Mouse (Mus musculus): Measurements from ENCODE around the gene Sfn. TPM values are rescaled to one million over a fixed set of nuclear protein-coding genes. Genes with fewer than 3 reads are reported as not detected.
"Not testable (repeated sequence)": the region's sequence is repeated elsewhere in the genome, so short reads cannot be mapped to it uniquely, and the experiment has no call there.

Sfn gene
- 11.6 and 15.7 TPM in 2 replicates for polyA plus RNA-seq (2014; fragmentation: Nextera tagmentation; extraction: Ambion mirVana)

DNA sequence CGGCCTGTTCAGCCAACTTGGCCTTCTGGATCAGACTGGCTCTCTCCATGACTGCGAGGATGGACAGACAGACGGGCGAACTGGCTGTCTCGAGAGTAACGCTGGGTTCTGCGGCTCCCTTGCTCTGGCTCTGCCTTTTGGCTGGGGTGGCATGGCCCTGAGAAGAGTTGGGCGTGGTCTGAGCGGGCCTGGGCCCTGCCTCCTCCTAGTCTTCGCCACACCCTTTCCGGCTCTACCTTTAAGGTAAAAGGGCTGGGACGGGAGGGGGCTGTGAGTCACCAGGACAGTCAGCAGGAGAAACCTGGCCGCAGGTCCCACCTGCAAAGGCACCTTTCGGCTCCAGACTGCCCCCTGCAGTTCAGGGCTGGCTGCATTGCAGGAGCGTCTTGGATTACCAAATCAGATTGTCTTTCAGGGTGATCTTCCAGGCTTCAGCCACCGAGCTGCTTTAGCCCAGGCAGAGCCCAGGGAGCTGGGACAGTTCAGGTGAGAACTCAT, at the start of gene Sfn:
TSS of gene Sfn (minus strand) at position 448 of the 498 bp plus-strand sequence.
- H3K4me2 ChIP-seq (ENCODE audit: low read depth, low read length, severe bottlenecking): no peak within 1 kb of the TSS
- 2% methylated on average over 16 of the region's 16 CpGs for WGBS
- H3K36me3 ChIP-seq (ENCODE audit: control insufficient read depth, insufficient read depth, low read length): no peaks in the 10 kb centered on the region
- no peak within 1 kb of the TSS for H3K9ac ChIP-seq (ENCODE audit: low read length)
- peaks cover 10% of the 10 kb centered on the region; the same call in 1 of the 2 replicates for H3K4me1 ChIP-seq (replicated peaks; ENCODE audit: control insufficient read depth, insufficient read depth, low read length)
- no peaks in the 10 kb centered on the region for H3K9me3 ChIP-seq (ENCODE audit: control insufficient read depth, low read length)
- DNase-seq (ENCODE audit: low spot score) (no peak), ATAC-seq (replicated peaks; ENCODE audit: low FRiP score) (no peak)
- H3K4me3 ChIP-seq (ENCODE audit: low read depth, low read length): no peak within 1 kb of the TSS
- H3K27ac ChIP-seq (ENCODE audit: low read depth, low read length): no peak within 1 kb of the TSS
- H3K27me3 ChIP-seq (ENCODE audit: control insufficient read depth, insufficient read depth, low read length): peaks cover 38% of the 10 kb centered on the region

DNA sequence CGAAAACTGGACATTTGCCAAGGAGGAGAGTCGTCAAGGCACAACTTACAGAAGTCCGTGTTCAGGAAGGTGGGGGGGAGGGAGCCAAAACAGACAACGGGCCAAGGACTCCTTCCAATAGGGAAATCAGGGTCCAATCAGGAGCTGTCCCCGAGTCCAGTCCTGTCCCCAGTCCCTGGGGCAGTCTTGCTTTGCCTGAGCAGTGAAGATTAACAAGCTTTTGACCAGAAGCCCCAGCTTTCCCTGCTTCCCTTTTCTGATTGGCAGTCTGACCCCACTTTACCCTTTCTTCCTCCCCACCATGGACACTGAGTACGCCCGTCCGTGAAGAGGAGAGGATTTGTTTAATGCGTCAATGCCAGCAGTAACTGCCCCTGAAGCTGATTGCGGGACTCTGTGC, 49.5 kb upstream of the Sfn start:
- ATAC-seq (replicated peaks; ENCODE audit: low FRiP score) (no peak), DNase-seq (ENCODE audit: low spot score) (no peak)
- Histone ChIP-seq H3K27me3 (ENCODE audit: control insufficient read depth, insufficient read depth, low read length) (no peaks in the 10 kb centered on the region), H3K36me3 (ENCODE audit: control insufficient read depth, insufficient read depth, low read length) (no peaks in the 10 kb centered on the region), H3K4me3 (ENCODE audit: low read depth, low read length) (no peak overlapping the region), H3K9ac (ENCODE audit: low read length) (no peak overlapping the region), H3K27ac (ENCODE audit: low read depth, low read length) (no peak overlapping the region), H3K4me2 (ENCODE audit: low read depth, low read length, severe bottlenecking) (no peak overlapping the region), H3K4me1 (replicated peaks; ENCODE audit: control insufficient read depth, insufficient read depth, low read length) (no peaks in the 10 kb centered on the region), H3K9me3 (ENCODE audit: control insufficient read depth, low read length) (no peaks in the 10 kb centered on the region)
- 52% methylated on average over 10 of the region's 10 CpGs for WGBS

DNA sequence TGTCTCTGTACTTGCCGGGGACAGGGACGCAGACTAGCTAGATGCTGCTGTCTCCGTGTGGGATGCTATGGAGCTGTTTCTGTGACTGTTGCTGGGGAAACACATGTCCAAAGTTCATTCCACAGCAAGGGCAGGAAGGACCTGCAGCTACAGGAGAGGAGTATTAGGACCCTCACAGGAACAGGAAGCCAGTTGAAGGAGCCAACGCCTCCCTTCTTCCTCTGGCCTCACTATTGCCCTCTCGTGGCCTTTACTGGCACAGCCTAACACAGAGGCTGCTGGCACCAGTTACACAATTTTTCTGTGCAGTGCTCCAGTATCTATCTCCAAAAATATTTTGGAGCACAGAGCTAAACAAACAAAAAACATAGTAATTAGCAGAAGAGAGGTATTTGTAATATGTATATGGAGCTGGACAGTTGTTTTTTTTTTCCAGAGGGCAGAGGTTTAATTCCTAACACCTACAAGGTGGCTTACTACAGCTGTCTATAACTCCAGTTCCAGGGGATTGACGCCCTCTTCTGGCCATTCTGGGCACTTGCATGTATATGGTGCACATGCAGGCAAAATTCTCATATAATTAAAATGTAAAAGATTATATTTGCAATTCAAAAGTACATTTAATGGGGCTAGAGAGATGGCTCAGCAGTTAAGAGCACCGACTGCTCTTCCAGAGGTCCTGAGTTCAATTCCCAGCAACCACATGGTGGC, 48.2 kb upstream of the Sfn start, which contains the start of gene Zdhhc18:
TSS of gene Zdhhc18 (minus strand) at position 166 of the 711 bp plus-strand sequence.
- ATAC-seq (replicated peaks; ENCODE audit: low FRiP score) (no peak), DNase-seq (ENCODE audit: low spot score) (peak; percentile 82)
- Histone ChIP-seq H3K9ac (ENCODE audit: low read length) (no peak within 1 kb of the TSS), H3K27ac (ENCODE audit: low read depth, low read length) (no peak within 1 kb of the TSS), H3K27me3 (ENCODE audit: control insufficient read depth, insufficient read depth, low read length) (no peaks in the 10 kb centered on the region), H3K4me3 (ENCODE audit: low read depth, low read length) (peak within 1 kb of the TSS; percentile 10; the same call in 1 of the 2 replicates), H3K4me1 (replicated peaks; ENCODE audit: control insufficient read depth, insufficient read depth, low read length) (no peaks in the 10 kb centered on the region), H3K9me3 (ENCODE audit: control insufficient read depth, low read length) (no peaks in the 10 kb centered on the region), H3K4me2 (ENCODE audit: low read depth, low read length, severe bottlenecking) (peak within 1 kb of the TSS; percentile 31; the same call in 1 of the 2 replicates), H3K36me3 (ENCODE audit: control insufficient read depth, insufficient read depth, low read length) (no peaks in the 10 kb centered on the region)
- WGBS: 37% methylated on average over 7 of the region's 7 CpGs

GRCm38 (mm10) chr4:133649464-133649863, 47.5 kb upstream of the Sfn start:
- not testable (repeated sequence) for H3K9ac ChIP-seq (ENCODE audit: low read length); H3K36me3 ChIP-seq (ENCODE audit: control insufficient read depth, insufficient read depth, low read length); H3K4me3 ChIP-seq (ENCODE audit: low read depth, low read length); H3K9me3 ChIP-seq (ENCODE audit: control insufficient read depth, low read length); DNase-seq (ENCODE audit: low spot score); H3K4me1 ChIP-seq (replicated peaks; ENCODE audit: control insufficient read depth, insufficient read depth, low read length); ATAC-seq (replicated peaks; ENCODE audit: low FRiP score); H3K27me3 ChIP-seq (ENCODE audit: control insufficient read depth, insufficient read depth, low read length); H3K27ac ChIP-seq (ENCODE audit: low read depth, low read length)
- WGBS: 85% methylated on average over 5 of the region's 5 CpGs
- H3K4me2 ChIP-seq (ENCODE audit: low read depth, low read length, severe bottlenecking): peak overlapping the region; percentile 31; the same call in 1 of the 2 replicates

DNA sequence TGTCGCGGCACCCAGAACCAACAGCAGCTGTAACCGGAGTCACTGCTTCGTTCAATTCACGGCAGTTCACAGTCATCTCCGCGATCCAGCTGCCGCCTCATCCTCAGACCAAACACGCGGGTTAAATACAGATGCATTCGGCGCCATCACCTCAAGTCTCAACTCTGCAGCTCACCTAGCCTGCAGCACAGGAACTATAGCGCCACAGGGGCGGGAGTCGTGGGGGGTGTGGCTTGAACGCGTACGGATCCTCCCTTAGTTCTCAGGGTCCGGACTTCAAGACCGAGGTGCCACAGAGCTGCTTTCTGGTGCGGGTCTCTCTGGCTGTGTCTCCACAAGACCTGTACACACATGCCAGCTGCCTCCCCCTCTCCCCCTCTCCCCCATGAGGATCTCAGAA, 43.7 kb upstream of the Sfn start:
- H3K9ac ChIP-seq (ENCODE audit: low read length): no peak overlapping the region
- H3K4me1 ChIP-seq (replicated peaks; ENCODE audit: control insufficient read depth, insufficient read depth, low read length): no peaks in the 10 kb centered on the region
- H3K4me2 ChIP-seq (ENCODE audit: low read depth, low read length, severe bottlenecking): no peak overlapping the region
- H3K27ac ChIP-seq (ENCODE audit: low read depth, low read length): no peak overlapping the region
- DNase-seq (ENCODE audit: low spot score): no peak
- 40% methylated on average over 21 of the region's 21 CpGs for WGBS
- H3K9me3 ChIP-seq (ENCODE audit: control insufficient read depth, low read length): no peaks in the 10 kb centered on the region
- H3K27me3 ChIP-seq (ENCODE audit: control insufficient read depth, insufficient read depth, low read length): no peaks in the 10 kb centered on the region
- no peaks in the 10 kb centered on the region for H3K36me3 ChIP-seq (ENCODE audit: control insufficient read depth, insufficient read depth, low read length)
- no peak overlapping the region for H3K4me3 ChIP-seq (ENCODE audit: low read depth, low read length)
- ATAC-seq (replicated peaks; ENCODE audit: low FRiP score): no peak

- DNase-seq (ENCODE audit: low spot score) (no peak), ATAC-seq (replicated peaks; ENCODE audit: low FRiP score) (no peak)
- Histone ChIP-seq H3K9ac (ENCODE audit: low read length) (no peak overlapping the region), H3K9me3 (ENCODE audit: control insufficient read depth, low read length) (no peaks in the 10 kb centered on the region), H3K4me1 (replicated peaks; ENCODE audit: control insufficient read depth, insufficient read depth, low read length) (no peaks in the 10 kb centered on the region), H3K4me2 (ENCODE audit: low read depth, low read length, severe bottlenecking) (no peak overlapping the region), H3K4me3 (ENCODE audit: low read depth, low read length) (no peak overlapping the region), H3K27me3 (ENCODE audit: control insufficient read depth, insufficient read depth, low read length) (no peaks in the 10 kb centered on the region), H3K27ac (ENCODE audit: low read depth, low read length) (no peak overlapping the region), H3K36me3 (ENCODE audit: control insufficient read depth, insufficient read depth, low read length) (no peaks in the 10 kb centered on the region)
- WGBS: 87% methylated on average over 3 of the region's 3 CpGs
Observed at GRCm38 (mm10) chr4:133645195-133645594, 43.2 kb upstream of the Sfn start.

- Histone ChIP-seq H3K27ac (ENCODE audit: low read depth, low read length) (no peak overlapping the region), H3K36me3 (ENCODE audit: control insufficient read depth, insufficient read depth, low read length) (no peaks in the 10 kb centered on the region), H3K4me1 (replicated peaks; ENCODE audit: control insufficient read depth, insufficient read depth, low read length) (no peaks in the 10 kb centered on the region; the same call in 1 of the 2 replicates), H3K4me2 (ENCODE audit: low read depth, low read length, severe bottlenecking) (no peak overlapping the region), H3K4me3 (ENCODE audit: low read depth, low read length) (no peak overlapping the region), H3K9ac (ENCODE audit: low read length) (no peak overlapping the region), H3K27me3 (ENCODE audit: control insufficient read depth, insufficient read depth, low read length) (no peaks in the 10 kb centered on the region), H3K9me3 (ENCODE audit: control insufficient read depth, low read length) (no peaks in the 10 kb centered on the region)
- ATAC-seq (replicated peaks; ENCODE audit: low FRiP score) (no peak), DNase-seq (ENCODE audit: low spot score) (no peak)
- 81% methylated on average over 5 of the region's 5 CpGs for WGBS
Observed at GRCm38 (mm10) chr4:133634043-133634410, 32.1 kb upstream of the Sfn start.

DNA sequence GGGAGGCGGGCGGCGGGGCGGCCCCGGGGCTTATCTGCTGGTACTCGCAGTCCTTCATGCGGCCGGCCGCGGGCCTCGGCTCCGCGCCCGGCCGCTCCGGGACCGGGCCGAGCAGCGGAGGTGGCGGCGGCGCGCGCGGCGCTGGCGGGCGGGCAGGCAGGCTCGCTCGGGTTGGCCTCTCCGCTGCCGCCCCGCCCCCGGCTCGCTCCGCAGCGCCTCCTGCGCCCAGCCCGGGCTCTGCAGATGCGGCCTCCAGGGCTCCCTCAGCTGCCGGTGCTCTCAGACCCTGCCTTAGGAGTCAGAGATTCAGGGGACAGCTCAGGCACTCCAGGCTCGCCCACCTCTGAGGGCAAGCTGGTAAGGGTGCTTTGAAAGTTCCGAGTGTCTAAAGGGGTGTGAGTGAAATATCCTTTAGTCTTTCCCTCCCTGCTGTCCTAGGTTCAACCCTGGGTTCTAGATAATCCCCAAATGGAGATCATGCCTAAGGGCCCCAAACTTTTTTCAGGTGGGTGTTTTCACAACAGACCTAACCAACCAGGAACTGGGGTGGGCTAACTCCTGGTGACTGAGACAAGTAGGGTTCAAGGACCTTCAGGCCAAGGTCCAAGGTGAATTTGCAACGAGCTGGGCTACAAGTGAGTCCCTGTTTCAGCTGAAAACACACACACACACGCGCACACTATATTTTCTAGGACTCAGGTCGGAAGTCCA, 31.5 kb upstream of the Sfn start:
- peak overlapping the region; percentile 93 for H3K9ac ChIP-seq (ENCODE audit: low read length)
- 11% methylated on average over 31 of the region's 47 CpGs for WGBS
- H3K4me2 ChIP-seq (ENCODE audit: low read depth, low read length, severe bottlenecking): peak overlapping the region; percentile 97; the same call in 1 of the 2 replicates
- no peaks in the 10 kb centered on the region for H3K9me3 ChIP-seq (ENCODE audit: control insufficient read depth, low read length)
- H3K36me3 ChIP-seq (ENCODE audit: control insufficient read depth, insufficient read depth, low read length): no peaks in the 10 kb centered on the region
- H3K4me1 ChIP-seq (replicated peaks; ENCODE audit: control insufficient read depth, insufficient read depth, low read length): no peaks in the 10 kb centered on the region; the same call in 1 of the 2 replicates
- no peak overlapping the region; the same call in 1 of the 2 replicates for H3K27ac ChIP-seq (ENCODE audit: low read depth, low read length)
- peak overlapping the region; percentile 90 for H3K4me3 ChIP-seq (ENCODE audit: low read depth, low read length)
- H3K27me3 ChIP-seq (ENCODE audit: control insufficient read depth, insufficient read depth, low read length): no peaks in the 10 kb centered on the region
- DNase-seq (ENCODE audit: low spot score) (peak; percentile 94), ATAC-seq (replicated peaks; ENCODE audit: low FRiP score) (peak; percentile 85)

Data from forebrain, embryonic 11.5 days (tissue).